Mouse (Mus musculus) adrenal gland, adult 18-20 months (tissue): ENCODE results near the gene Rnf26. TPM values are rescaled to one million over a fixed set of nuclear protein-coding genes. Genes with fewer than 3 reads are reported as not detected.

Experiments used
- DNase-seq, 2 experiments: peaks; one replicate each; pipeline ENCODE4 v3.0.0; 2021 to 2022; ENCODE audit warnings: low spot score in 2 of 2
- total RNA-seq, 2 experiments: library from RNA; stranded (reverse); gene quantifications; 1 replicate in 1 of 2; 2 replicates in 1 of 2; pipeline ENCODE4 v1.2.3; 2021

Gene Rnf26
- total RNA-seq, 2 experiments from 2014 or later: 19.4 to 24.1 TPM

DNA sequence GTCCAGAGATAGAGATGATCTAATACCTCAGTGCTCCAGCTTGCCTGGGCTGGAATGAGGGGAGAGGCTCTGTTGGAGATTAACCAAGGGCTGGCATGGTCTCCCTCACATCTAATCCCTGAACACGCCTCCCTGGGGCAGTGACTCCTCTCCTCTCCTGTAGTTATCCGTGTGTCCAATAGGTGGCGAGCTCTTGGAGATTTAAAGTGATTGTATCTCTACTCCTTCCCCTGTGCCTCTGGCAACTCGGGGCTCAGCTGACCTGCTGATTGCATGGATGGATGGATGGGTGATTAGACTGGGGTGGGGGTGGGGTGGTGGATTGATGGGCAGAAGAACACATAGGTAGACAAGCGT is 36.6 kb downstream of the Rnf26 start:
- no peak for DNase-seq

DNA sequence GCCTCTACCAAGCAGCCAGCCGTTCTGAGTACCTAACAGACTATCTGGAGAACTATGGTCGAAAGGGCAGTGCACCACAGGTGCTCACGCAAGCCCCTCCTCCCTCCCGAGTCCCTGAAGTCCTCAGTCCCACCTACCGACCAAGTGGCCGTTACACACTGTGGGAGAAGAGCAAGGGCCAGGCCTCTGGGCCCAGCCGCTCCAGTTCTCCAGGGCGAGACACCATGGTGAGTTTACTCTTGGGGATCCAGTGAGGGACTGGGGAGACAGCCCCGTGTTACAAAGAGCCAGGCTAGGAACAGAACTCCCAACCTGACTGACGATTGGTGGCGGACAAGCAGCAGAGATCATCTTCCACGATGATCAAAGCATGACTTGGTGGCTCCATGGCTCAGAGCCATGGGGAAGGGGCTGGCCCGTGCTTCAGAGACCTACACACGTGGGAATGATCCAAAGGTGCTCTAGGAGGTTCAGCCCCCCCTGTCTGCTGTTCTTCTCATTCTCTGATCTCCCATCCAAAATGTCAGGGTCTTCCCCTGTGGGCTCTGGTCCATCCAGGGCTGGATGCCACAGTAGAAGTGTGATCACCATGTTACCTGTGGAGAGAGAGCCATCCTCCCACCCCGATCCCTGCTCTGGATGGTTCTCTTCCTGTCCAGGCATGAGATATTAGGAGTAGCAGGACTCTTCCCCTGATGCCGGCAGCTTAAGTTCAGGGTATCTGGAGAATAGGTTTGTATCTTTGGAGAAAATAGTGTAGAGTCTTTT is 37.1 kb downstream of the Rnf26 start:
- DNase-seq: no peak

DNA sequence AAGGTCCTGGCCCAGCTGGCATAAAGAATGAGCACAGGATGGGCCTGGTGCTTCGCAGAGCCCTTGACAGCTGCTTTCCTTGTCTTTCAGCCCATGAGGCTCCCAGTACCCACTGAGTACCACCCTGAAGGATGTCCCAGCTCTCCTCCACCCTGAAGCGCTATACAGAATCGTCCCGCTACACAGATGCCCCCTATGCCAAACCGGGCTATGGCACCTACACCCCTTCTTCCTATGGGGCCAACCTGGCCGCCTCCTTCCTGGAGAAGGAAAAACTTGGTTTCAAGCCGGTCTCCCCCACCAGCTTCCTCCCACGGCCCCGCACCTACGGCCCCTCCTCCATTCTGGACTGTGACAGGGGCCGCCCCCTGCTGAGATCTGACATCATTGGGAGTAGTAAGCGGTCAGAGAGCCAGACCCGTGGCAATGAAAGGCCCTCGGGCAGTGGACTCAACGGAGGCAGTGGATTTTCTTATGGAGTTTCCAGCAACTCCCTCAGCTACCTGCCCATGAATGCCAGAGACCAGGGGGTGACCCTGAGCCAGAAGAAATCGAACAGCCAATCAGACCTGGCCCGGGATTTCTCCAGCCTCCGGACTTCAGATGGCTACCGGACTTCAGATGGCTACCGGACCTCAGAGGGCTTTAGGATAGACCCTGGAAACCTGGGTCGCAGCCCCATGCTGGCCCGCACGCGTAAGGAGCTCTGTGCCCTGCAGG is 37.9 kb downstream of the Rnf26 start:
- DNase-seq: no peak

DNA sequence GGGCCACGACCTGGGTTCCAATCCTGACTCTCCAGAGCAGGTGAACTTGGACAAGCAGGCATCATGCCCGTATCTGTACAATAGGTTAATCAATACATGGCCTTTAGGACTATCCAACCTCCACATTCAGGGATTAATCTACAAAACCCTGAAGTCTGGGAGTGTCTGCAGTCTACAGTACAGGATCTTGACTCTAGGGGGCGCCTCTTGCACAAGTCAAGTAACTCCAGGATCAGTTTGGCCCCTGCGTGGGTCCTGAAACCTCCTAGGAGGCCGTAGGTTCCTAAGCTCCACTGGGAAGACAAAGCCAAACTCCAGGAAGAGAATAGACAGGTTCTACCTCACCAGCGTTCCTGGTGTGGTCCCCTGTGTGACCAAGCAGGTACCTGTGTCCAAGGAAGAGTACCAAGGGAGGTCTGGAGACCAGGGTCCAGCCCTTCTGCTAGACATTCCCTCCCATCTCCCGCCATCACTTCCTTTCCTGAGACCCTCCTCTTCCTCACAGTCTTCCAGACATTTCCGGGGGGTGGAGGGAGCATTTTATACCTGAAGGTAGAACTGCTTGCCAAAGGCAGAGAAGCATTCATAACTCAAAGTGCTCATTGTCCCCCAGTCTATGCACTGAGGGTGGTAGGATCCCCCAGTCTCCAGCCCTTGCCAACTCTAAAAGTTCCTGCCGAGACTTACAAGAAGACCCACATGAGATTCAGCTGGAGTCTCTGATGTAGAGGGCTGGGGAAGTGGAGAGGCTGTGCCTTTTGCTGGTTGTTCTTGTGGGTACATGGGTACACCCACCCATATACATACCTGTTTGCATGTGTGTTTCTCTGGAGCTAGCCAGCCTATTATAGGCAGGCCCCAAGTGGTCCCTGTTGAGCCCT is 38.7 kb downstream of the Rnf26 start:
- no peak for DNase-seq

DNA sequence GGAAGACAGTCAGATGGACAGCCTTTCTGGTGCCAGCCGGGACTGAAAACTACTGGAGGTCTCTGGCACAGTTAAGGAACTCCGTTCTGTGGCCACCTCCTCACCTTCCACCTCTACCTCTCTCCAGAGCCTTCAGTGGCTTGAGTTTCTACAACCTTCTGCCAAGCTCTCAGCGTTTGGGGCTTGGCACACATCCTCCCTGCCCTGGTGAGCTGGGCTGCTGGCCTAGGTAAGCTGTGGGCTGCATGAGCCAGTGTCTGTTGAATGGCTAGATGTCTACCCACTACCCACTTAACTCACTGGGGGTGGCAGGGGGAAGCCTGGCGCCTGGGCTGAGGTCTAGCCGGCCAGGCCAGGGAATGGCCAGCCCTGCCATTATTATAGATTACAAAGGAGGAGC is 40.2 kb downstream of the Rnf26 start:
- DNase-seq: no peak

DNA sequence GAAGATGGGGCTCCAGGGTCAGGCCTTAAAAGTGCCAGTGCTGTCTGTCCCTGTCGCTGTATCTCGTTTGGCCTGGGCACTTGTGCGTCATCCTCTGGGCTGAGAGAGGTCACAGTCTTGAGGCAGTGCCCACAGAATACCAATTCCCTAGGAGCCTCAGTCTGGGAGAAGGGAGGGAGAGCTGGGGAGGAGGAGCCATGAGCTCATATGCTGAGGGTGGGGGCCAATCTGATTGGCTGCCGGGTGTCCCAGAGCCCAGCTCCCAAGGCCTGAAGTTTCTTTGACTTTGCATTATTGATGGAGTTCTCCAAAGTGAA is 40.8 kb downstream of the Rnf26 start:
- peak in 1 of 2 experiments; percentile 46 for DNase-seq

DNA sequence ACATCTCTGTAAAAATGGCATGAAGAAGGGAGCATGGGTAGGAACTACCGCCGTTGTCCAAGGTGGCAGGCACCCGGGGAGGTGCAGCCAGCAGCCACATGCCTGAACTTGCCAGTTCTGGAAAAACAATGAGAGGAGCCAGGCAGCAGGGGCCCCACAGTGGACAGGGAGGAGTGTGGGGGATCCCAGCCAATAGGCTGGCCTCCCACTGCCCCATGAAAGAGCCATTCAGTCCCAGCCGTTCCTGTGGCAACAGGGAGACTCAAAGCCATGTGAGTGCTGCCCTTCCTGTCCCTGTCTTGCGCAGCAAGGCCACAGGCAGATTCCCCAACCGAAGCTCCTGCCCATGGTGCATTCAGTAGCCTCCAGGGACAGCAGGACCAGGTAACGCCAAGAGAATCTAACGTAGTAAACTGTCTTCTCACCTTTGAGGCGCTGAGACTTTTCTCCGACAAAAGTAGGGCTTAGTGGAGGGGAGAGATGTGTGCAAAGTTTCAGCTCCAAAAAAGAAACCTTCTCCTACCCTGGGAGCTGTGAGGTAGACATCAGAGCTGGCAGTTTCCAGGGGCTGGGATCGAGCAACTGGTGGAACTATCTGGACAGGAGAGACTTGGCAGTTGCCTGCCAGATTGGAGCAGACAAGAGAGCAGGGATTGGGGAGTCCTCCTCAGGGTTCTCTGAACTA is 41.3 kb downstream of the Rnf26 start:
- DNase-seq: peak in 1 of 2 experiments; percentile 37

DNA sequence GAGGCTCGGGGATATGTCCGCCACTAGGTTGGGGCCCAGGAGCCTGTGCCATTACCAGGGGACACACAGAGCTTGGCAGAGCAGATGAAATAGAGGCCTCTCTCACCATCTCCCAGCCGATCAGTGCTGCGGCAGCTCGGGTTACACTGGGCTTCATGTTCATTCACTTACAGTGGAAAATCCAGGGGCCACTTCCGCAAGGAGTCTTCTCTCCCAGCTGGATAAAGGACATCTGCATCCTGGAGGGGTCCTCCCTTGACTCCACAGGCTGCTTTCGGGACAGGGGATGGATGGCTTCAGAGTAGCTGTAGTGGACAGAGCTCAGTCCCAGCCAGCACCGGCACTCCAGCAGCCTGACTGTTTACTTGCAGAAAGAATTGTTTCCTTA is 42.5 kb downstream of the Rnf26 start:
- DNase-seq: no peak

DNA sequence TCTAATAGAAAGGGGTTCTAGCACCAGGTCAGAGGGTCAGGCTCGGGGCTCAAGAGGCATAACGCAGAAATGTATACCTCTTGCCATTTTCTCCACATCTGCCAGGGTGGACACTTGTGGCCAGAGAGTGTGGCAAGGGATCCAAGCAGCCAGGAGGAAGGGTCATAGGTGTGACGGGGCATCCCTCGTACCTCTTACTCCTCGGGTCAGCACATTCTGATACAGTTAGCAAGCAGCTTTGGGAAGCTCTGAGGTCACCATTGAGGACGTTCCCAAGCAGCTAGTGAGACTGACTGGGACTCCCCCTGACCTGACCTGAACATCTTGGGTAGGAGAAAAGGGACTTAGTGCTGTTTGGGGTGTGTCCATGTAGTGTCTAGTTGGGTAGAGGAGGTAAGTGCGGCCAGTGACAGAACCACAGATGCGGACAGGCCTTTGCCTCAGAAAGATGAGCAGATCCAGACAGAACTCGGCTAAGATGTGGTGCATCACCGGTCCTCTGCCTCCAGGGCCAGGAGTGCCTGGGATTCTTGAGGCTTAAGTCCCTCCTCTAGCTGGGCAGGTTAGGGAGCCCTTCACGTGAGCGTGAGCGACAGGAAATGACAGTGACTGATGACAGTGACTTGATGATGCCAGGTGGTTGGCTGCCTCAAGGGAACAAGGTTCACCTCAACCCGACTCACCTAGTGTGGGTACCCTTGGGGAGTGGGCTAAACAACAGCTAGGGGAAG is 43.0 kb downstream of the Rnf26 start:
- DNase-seq: no peak

DNA sequence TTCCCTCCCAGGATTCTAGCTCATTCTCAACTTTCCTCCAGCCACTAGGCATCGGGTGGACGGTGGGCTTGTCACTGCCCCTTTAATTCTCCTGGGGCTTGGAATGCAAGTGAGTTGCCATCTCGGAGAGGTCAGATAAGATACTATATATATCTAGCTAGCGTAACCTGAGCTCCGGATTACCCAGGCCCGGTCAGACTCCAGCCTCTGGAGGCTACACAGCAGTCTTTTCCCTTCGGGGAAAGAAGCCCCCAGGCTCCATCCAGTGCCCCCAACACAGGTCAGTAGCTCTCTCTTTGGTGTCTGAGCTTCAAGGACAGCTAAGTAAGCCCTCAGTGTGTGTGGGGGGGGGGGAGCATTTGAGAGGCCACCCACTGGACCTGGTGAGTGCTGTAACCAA is 44.1 kb downstream of the Rnf26 start:
- no peak for DNase-seq

DNA sequence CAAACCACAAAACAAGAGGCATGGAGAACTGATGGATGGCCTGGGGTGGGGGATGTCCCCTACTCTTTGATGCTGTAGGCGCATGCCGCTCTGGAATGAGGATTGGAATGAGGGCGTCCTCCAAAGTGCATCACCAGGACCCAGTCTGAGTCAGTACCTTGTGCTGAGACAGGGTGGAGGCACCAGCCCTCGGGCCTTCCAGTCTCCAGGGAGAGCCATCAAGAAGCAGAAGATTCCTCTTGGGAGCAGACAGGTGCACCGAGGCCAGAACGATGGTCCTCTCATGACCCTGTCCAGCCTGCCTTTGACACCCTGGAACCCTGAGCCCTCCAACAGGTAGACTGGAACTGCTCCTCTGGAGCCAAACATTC is 45.4 kb downstream of the Rnf26 start:
- no peak for DNase-seq

DNA sequence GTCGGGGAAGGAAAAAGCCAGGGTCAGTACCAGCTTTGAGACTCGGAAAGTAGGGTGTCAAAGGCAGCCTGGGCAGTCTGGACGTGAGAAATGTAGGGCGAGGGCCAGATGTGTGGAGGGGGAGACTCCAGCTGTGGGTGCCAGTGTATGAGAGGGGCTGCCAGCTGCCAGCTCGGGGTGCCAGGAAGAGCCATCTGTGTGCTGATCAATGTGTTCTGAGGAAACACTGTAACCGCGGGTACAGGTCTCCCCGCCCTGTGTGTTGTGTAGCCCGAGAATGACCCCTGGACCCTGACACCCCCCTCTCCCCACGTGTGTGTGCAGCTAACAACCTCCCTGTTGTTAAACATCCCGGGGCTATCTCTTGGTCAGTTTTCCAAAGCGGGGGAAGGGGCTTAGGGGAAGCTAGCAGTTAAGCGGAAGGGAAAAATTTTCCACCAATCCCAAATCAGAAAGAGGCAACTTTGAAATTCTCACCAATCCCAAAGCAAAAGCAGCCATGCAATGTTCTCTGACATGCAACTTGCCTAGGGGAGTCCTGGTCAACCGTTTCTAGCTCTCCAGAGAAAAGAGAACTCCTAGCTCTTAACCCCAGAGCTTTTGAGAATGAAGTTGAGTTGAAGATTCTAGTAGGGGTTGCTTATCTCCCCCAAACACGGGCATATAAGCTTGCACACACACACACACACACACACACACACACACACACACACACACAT is 45.9 kb downstream of the Rnf26 start:
- no peak for DNase-seq

DNA sequence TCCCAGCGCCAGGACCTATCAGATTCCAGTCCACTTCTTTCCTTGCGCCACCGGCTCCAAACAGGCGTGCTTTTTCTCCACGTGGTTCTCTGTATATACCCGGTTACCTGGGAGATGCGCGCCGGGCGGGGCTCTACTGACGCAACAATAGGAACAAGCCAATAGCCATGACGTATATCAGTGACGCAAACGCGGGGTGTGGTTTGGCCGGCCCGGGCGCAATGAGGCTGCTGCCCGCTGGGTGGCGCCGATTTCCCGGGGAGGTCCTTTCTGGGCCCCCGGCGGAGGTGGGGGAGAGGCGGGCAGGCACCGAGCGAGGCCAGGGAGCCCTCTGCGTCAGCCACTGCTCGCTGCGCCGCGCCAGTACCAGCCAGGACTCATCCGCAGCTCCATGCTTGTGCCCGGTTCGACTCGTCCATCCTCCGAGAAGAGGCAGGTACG is 46.5 kb downstream of the Rnf26 start, which contains the start of gene Usp2:
Gene Usp2, plus strand, starts transcription at position 237 of the 441 bp plus-strand sequence.
- peak; percentile 100 for DNase-seq

DNA sequence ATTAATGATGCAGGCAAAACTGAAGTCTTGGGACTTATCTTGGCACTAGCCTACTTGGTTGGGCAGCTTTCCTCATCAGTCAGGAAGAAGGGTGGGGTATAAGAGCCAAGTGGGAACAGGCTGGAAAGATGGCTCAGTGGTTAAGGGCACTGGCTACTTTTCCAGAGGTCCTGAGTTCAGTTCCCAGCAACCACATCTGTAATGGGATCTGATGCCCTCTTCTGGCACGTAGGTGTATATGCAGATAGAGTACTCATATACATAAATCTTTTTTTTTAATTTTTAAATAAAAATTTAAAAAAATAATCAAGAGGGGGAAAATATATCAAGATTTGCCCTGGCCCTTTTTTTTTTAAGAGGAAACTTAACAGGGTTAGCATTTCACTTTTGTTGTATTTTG is 48.1 kb downstream of the Rnf26 start:
- DNase-seq: no peak

DNA sequence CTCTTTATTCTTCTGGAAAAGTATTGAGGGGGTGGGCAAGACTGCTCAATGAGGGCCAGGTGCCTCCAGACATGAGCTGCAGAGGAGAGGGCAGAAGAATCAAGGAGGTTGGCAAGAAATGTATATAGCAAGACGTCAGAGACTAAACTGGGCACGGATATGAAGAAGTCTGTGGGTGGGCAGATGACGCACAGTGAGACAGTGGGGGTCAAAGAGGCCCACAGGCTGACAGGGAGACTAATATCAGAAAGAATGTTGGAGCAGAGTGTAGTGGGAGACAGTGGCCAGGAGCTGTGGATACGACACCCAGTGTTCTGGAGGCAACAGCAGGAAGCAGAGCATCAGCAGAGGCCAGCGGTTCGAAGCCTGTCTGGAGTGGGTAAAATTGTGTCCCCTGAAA is 54.7 kb downstream of the Rnf26 start:
- no peak for DNase-seq

DNA sequence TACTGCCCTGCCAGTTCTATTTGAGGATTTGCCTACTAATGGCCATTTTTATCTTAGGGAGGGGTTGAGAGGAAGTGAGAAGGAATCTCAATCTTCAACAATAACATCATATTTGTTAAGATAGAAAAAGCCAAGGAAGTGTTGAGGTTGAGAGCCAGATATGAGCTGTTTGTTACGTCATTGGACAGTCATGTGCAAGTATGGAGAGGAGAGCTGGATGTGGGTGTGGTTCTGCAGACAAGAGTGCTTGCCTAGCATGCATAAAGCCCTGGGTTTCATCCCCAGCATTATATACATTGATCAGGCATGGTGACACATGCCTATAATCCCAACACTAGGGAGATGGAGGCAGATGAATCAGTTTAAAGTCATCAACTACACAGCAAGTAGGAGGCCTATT is 59.4 kb downstream of the Rnf26 start:
- DNase-seq: no peak

DNA sequence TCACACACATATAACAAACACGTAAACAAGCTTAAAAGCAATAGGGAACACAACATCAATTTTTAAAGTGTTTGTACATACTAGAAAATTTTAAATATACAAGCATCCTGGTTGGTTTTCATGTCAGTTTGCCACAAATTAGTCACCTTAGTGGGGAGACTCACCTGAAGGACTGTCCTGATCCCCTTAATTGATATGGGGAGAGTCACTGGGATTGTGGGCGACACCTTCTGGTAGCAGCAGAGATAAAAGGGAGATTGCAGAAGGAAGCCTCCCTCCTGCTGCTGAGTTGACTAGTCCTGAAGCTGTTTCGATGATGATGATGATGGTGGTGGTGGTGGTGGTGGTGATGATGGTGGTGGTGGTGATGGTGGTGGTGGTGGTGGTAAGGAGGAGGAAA is 60.5 kb downstream of the Rnf26 start:
- DNase-seq: no peak

DNA sequence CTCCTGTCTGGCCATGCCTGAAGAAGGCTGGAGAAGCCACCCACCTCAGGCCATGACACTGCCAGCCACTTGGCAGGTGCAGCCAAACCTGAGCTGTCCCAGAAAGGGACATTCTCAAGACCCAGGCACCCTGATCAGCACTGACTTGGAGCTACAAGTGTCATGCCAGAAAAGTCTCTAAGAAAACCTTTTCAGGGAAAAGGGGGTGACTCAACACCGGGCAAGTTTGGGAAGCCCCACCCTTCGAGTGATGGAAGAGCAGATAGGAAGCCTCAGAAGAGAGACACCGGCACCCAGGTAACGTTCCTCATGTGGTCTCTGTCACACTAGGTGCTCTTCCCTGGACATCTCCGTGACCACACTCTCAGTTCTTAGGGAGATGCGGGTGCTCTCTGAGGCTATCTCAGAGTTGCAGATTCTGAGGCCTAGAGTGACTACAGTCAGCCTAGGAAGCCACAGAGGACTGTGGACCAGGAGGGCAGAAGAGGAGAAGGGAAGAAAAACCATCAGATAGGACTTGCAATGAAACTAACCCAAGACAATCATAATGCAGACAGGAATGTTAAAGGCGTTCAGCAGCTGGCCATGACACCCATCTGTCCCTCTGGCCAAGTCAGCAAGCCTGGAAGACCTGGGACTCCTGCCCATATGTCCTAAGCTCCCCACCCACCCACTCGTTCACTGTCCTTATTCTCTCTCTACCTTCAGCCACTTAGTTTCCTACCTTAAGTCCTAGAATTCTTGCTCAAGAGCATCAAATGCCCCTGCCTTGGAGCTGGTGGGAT is 63.7 kb downstream of the Rnf26 start:
- no peak for DNase-seq
